Mouse (Mus musculus): ENCODE data around the gene Kcna10. TPM values are rescaled to one million over a fixed set of nuclear protein-coding genes. Genes with fewer than 3 reads are reported as not detected.

Kcna10 gene
- polyA plus RNA-seq, 1 experiment from 2014 or later: not detected

DNA sequence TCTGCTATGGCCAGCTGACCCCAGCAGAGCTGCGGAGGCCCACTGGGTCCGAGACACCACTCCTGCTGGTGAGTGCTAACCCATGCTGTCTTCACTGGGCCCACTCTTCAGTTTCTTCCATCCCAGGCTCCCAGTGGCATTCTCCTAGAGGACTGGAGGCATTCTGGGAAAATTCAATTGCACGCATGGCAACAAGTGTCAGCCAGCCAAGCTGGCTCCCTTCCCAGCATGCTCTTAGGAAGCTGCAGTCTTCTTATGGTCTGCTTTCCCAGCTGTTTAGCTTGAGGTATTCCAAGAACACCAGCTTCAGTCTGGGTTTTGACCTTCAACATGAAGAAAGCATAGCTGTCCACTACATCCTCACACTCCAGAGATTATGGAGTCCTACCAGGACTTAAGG lies 322 bp downstream of the Kcna10 start:
- no peak overlapping the region for H3K4me2 ChIP-seq
- H3K9ac ChIP-seq (ENCODE audit: low read depth, low read length): no peak overlapping the region
- no peaks in the 10 kb centered on the region for H3K4me1 ChIP-seq (ENCODE audit: control insufficient read depth, insufficient read depth, low read length)
- H3K9me3 ChIP-seq (replicated peaks; ENCODE audit: control insufficient read depth, low read length): no peaks in the 10 kb centered on the region
- no peak overlapping the region for H3K4me3 ChIP-seq (ENCODE audit: low read depth, low read length)
- H3K27me3 ChIP-seq (ENCODE audit: control insufficient read depth, insufficient read depth, low read length): no peaks in the 10 kb centered on the region
- H3K36me3 ChIP-seq (ENCODE audit: control insufficient read depth, insufficient read depth, low read length): no peaks in the 10 kb centered on the region
- WGBS (ENCODE audit: insufficient replicate concordance): 81% methylated on average over 3 of the region's 3 CpGs
- H3K27ac ChIP-seq (ENCODE audit: low read depth, low read length): no peak overlapping the region
- ATAC-seq (replicated peaks; ENCODE audit: insufficient number of reproducible peaks, low FRiP score, low TSS enrichment): no peak

- no peak for ATAC-seq (replicated peaks; ENCODE audit: insufficient number of reproducible peaks, low FRiP score, low TSS enrichment)
- no peaks in the 10 kb centered on the region for H3K9me3 ChIP-seq (replicated peaks; ENCODE audit: control insufficient read depth, low read length)
- whole genome bisulfite sequencing (ENCODE audit: insufficient replicate concordance): 82% methylated on average over 3 of the region's 3 CpGs
- H3K4me3 ChIP-seq (ENCODE audit: low read depth, low read length): no peak overlapping the region
- no peaks in the 10 kb centered on the region for H3K36me3 ChIP-seq (ENCODE audit: control insufficient read depth, insufficient read depth, low read length)
- no peak overlapping the region for H3K9ac ChIP-seq (ENCODE audit: low read depth, low read length)
- H3K4me1 ChIP-seq (ENCODE audit: control insufficient read depth, insufficient read depth, low read length): no peaks in the 10 kb centered on the region
- no peak overlapping the region for H3K27ac ChIP-seq (ENCODE audit: low read depth, low read length)
- no peak overlapping the region for H3K4me2 ChIP-seq
- H3K27me3 ChIP-seq (ENCODE audit: control insufficient read depth, insufficient read depth, low read length): no peaks in the 10 kb centered on the region
Observed at GRCm38 (mm10) chr3:107185597-107185996, 2.7 kb downstream of the Kcna10 start.

DNA sequence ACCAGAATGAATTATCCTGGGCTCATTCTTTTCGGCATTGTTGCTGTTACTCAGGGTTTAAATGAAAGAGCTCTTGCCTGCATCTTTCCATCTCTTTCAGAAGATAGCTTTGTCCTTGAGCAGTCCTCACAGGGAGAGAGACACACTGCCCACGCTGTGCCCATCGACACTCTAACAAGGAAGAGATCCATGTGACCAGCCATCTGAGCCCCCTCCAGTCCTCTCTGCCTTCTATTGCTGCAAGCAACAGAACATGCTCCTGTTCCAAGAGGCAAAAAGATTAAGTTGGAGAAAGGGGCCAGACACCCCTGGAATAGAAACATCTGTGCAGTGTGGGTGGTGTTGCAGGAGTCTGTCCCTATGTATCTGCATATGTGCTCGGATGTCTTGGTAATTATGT lies 4.2 kb downstream of the Kcna10 start:
- H3K27me3 ChIP-seq (ENCODE audit: control insufficient read depth, insufficient read depth, low read length): no peaks in the 10 kb centered on the region
- no peak overlapping the region for H3K4me2 ChIP-seq
- H3K36me3 ChIP-seq (ENCODE audit: control insufficient read depth, insufficient read depth, low read length): no peaks in the 10 kb centered on the region
- WGBS (ENCODE audit: insufficient replicate concordance): 76% methylated on average over 4 of the region's 4 CpGs
- H3K27ac ChIP-seq (ENCODE audit: low read depth, low read length): no peak overlapping the region
- ATAC-seq (replicated peaks; ENCODE audit: insufficient number of reproducible peaks, low FRiP score, low TSS enrichment): no peak
- no peak overlapping the region for H3K4me3 ChIP-seq (ENCODE audit: low read depth, low read length)
- H3K9me3 ChIP-seq (replicated peaks; ENCODE audit: control insufficient read depth, low read length): no peaks in the 10 kb centered on the region
- no peaks in the 10 kb centered on the region for H3K4me1 ChIP-seq (ENCODE audit: control insufficient read depth, insufficient read depth, low read length)
- H3K9ac ChIP-seq (ENCODE audit: low read depth, low read length): no peak overlapping the region

GRCm38 (mm10) chr3:107188226-107188899 lies 5.5 kb downstream of the Kcna10 start:
- Histone ChIP-seq H3K9me3 (replicated peaks; ENCODE audit: control insufficient read depth, low read length) (no peaks in the 10 kb centered on the region), H3K4me2 (no peak overlapping the region), H3K4me3 (ENCODE audit: low read depth, low read length) (no peak overlapping the region), H3K36me3 (ENCODE audit: control insufficient read depth, insufficient read depth, low read length) (no peaks in the 10 kb centered on the region), H3K9ac (ENCODE audit: low read depth, low read length) (no peak overlapping the region), H3K27me3 (ENCODE audit: control insufficient read depth, insufficient read depth, low read length) (no peaks in the 10 kb centered on the region), H3K27ac (ENCODE audit: low read depth, low read length) (no peak overlapping the region), H3K4me1 (ENCODE audit: control insufficient read depth, insufficient read depth, low read length) (no peaks in the 10 kb centered on the region)
- 41% methylated on average over 6 of the region's 6 CpGs for WGBS (ENCODE audit: insufficient replicate concordance)
- ATAC-seq (replicated peaks; ENCODE audit: insufficient number of reproducible peaks, low FRiP score, low TSS enrichment): no peak

- no peak for ATAC-seq (replicated peaks; ENCODE audit: insufficient number of reproducible peaks, low FRiP score, low TSS enrichment)
- H3K36me3 ChIP-seq (ENCODE audit: control insufficient read depth, insufficient read depth, low read length): no peaks in the 10 kb centered on the region
- H3K27me3 ChIP-seq (ENCODE audit: control insufficient read depth, insufficient read depth, low read length): no peaks in the 10 kb centered on the region; the same call in 1 of the 2 replicates
- H3K9ac ChIP-seq (ENCODE audit: low read depth, low read length): no peak overlapping the region
- no peak overlapping the region for H3K4me3 ChIP-seq (ENCODE audit: low read depth, low read length)
- WGBS (ENCODE audit: insufficient replicate concordance): 40% methylated on average over 9 of the region's 9 CpGs
- no peaks in the 10 kb centered on the region for H3K4me1 ChIP-seq (ENCODE audit: control insufficient read depth, insufficient read depth, low read length)
- no peaks in the 10 kb centered on the region for H3K9me3 ChIP-seq (replicated peaks; ENCODE audit: control insufficient read depth, low read length)
- no peak overlapping the region for H3K4me2 ChIP-seq
- no peak overlapping the region for H3K27ac ChIP-seq (ENCODE audit: low read depth, low read length)
Observed at GRCm38 (mm10) chr3:107201310-107202180, 18.7 kb downstream of the Kcna10 start.

- H3K9ac ChIP-seq (ENCODE audit: low read depth, low read length): no peak overlapping the region
- no peaks in the 10 kb centered on the region for H3K36me3 ChIP-seq (ENCODE audit: control insufficient read depth, insufficient read depth, low read length)
- no peak for ATAC-seq (replicated peaks; ENCODE audit: insufficient number of reproducible peaks, low FRiP score, low TSS enrichment)
- H3K27me3 ChIP-seq (ENCODE audit: control insufficient read depth, insufficient read depth, low read length): no peaks in the 10 kb centered on the region; the same call in 1 of the 2 replicates
- no peak overlapping the region for H3K4me2 ChIP-seq
- H3K4me1 ChIP-seq (ENCODE audit: control insufficient read depth, insufficient read depth, low read length): peaks cover 4% of the 10 kb centered on the region; the same call in 1 of the 2 replicates
- H3K4me3 ChIP-seq (ENCODE audit: low read depth, low read length): no peak overlapping the region
- no peaks in the 10 kb centered on the region for H3K9me3 ChIP-seq (replicated peaks; ENCODE audit: control insufficient read depth, low read length)
- WGBS (ENCODE audit: insufficient replicate concordance): 67% methylated on average over 3 of the region's 3 CpGs
- no peak overlapping the region for H3K27ac ChIP-seq (ENCODE audit: low read depth, low read length)
Observed at GRCm38 (mm10) chr3:107204413-107204812, 21.6 kb downstream of the Kcna10 start.

DNA sequence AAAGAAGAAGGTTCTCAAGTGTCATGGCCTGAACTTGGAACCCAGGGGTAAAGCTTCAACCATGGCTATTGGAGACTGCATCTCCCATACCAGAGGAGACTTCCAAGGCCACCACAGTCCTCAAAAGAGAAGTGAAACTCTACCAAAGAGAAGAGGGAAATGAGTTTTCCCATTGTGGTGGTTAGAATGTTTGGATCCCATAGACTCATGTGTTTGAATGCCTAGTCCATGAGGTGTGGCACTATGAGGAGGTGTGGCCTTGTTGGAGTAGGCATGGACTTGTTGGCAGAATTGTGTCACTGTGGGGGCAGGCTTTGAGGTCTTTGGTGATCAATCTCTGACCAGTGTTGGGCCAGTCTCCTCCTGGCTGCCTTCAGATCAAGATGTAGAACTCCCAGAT lies 22.3 kb downstream of the Kcna10 start:
- H3K27ac ChIP-seq (ENCODE audit: low read depth, low read length): no peak overlapping the region
- H3K27me3 ChIP-seq (ENCODE audit: control insufficient read depth, insufficient read depth, low read length): no peaks in the 10 kb centered on the region; the same call in 1 of the 2 replicates
- peaks cover 4% of the 10 kb centered on the region; the same call in 1 of the 2 replicates for H3K4me1 ChIP-seq (ENCODE audit: control insufficient read depth, insufficient read depth, low read length)
- ATAC-seq (replicated peaks; ENCODE audit: insufficient number of reproducible peaks, low FRiP score, low TSS enrichment): no peak
- H3K4me2 ChIP-seq: no peak overlapping the region
- H3K4me3 ChIP-seq (ENCODE audit: low read depth, low read length): no peak overlapping the region
- no peaks in the 10 kb centered on the region for H3K36me3 ChIP-seq (ENCODE audit: control insufficient read depth, insufficient read depth, low read length)
- H3K9me3 ChIP-seq (replicated peaks; ENCODE audit: control insufficient read depth, low read length): no peaks in the 10 kb centered on the region
- H3K9ac ChIP-seq (ENCODE audit: low read depth, low read length): no peak overlapping the region

DNA sequence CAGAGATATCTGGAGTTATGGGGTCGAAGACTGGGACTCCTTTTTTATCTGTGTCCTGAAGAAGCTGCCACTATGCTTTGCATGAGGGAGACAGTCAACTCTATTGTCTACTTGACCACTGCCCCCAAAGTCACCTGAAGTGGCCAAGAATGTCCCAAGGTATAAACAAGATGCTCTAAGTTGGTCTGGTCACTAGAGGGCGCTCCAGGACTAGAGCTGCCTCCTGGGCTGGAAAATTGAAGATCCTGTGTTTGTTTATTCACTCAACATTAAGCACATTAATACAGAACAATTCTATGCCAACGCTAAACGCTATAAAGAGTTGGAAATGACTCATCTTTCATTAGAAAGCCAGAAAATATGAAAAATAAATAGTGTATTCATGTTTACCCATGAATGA lies 23.1 kb downstream of the Kcna10 start:
- 8% methylated on average over 4 of the region's 4 CpGs for WGBS (ENCODE audit: insufficient replicate concordance)
- Histone ChIP-seq H3K4me3 (ENCODE audit: low read depth, low read length) (no peak overlapping the region), H3K36me3 (ENCODE audit: control insufficient read depth, insufficient read depth, low read length) (no peaks in the 10 kb centered on the region), H3K4me2 (no peak overlapping the region), H3K4me1 (ENCODE audit: control insufficient read depth, insufficient read depth, low read length) (peaks cover 4% of the 10 kb centered on the region; the same call in 1 of the 2 replicates), H3K9ac (ENCODE audit: low read depth, low read length) (no peak overlapping the region), H3K9me3 (replicated peaks; ENCODE audit: control insufficient read depth, low read length) (no peaks in the 10 kb centered on the region), H3K27ac (ENCODE audit: low read depth, low read length) (no peak overlapping the region), H3K27me3 (ENCODE audit: control insufficient read depth, insufficient read depth, low read length) (no peaks in the 10 kb centered on the region; the same call in 1 of the 2 replicates)
- ATAC-seq (replicated peaks; ENCODE audit: insufficient number of reproducible peaks, low FRiP score, low TSS enrichment): no peak
